Mouse (Mus musculus): ENCODE measurements around the gene Nav2. TPM values are rescaled to one million over a fixed set of nuclear protein-coding genes. Genes with fewer than 3 reads are reported as not detected.

Nav2 gene
- total and polyA plus RNA-seq, 3 experiments = 2.0 to 2.7 TPM; not detected in 1

DNA sequence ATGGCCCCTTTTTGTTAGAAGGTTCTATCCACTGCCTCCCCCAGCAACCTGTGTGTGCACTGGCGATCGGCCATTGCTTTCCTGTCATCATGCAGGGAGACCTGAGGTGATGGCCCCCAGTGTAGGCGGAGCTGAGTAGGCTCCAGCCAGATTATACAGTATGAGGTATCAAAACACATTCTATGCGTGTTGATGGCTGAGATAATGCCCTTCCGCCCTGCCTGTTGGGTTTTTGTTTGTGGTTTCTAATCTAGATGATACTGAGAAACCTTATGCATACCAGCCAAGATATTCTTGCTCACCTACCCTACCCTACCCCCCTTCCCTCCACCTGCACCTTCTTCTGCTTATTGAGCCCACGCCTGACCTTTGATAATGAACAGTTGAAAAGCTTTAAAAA, 291.8 kb downstream of the Nav2 start:
- no peak overlapping the region for H3K9ac ChIP-seq (ENCODE audit: control insufficient read depth, low read depth, low read length, poor library complexity, severe bottlenecking)
- no peak overlapping the region for H3K4me3 ChIP-seq (ENCODE audit: control insufficient read depth in 1 of 2, insufficient read depth in 1 of 2, low read depth in 2 of 2, low read length in 2 of 2)
- peak; percentile 4 for DNase-seq (ENCODE audit: low read depth, low spot score)
- H3K9me3 ChIP-seq (replicated peaks; ENCODE audit: insufficient read depth, low read length) = no peaks in the 10 kb centered on the region
- H3K4me1 ChIP-seq (ENCODE audit: control insufficient read depth in 1 of 2, insufficient read depth in 2 of 2, low read length in 2 of 2) = no peaks in the 10 kb centered on the region
- H3K79me2 ChIP-seq (ENCODE audit: control insufficient read depth, insufficient read depth, low read length, poor library complexity) = no peaks in the 10 kb centered on the region
- H3K27me3 ChIP-seq (ENCODE audit: control insufficient read depth in 1 of 2, insufficient read depth in 2 of 2, low read length in 2 of 2) = peaks cover 0 to 1% of the 10 kb centered on the region in 2 experiments; a peak in 1 of 4 replicates
- no peak overlapping the region for H3K27ac ChIP-seq (ENCODE audit: control insufficient read depth, low read depth, low read length)
- H3K36me3 ChIP-seq (ENCODE audit: control insufficient read depth in 1 of 2, insufficient read depth in 2 of 2, low read length in 2 of 2) = no peaks in the 10 kb centered on the region
- no peak for TF ChIP-seq ZNF384 (IDR thresholded peaks at IDR 0.05; ENCODE audit: low read depth, low read length)
- TF ChIP-seq POLR2AphosphoS5 (IDR thresholded peaks at IDR 0.05; ENCODE audit: borderline replicate concordance, low read depth, low read length) = no peak
- TF ChIP-seq ELF1 (IDR thresholded peaks at IDR 0.05; ENCODE audit: low read depth, low read length) = no peak
- TF ChIP-seq USF1 (IDR thresholded peaks at IDR 0.05; ENCODE audit: low read depth, low read length) = no peak
- no peak for TF ChIP-seq TBP (IDR thresholded peaks at IDR 0.05; ENCODE audit: low read depth, low read length)
- TF ChIP-seq JUND (IDR thresholded peaks at IDR 0.05; ENCODE audit: low read depth, low read length) = no peak
- TF ChIP-seq POLR2AphosphoS2 (IDR thresholded peaks at IDR 0.05; ENCODE audit: low read length) = no peak
- no peak for TF ChIP-seq MAZ (IDR thresholded peaks at IDR 0.05; ENCODE audit: low read depth, low read length)
- TF ChIP-seq SIN3A (IDR thresholded peaks at IDR 0.05; ENCODE audit: low read length) = no peak
- TF ChIP-seq CHD1 (IDR thresholded peaks at IDR 0.05; ENCODE audit: low read depth, low read length) = no peak
- no peak for TF ChIP-seq ZKSCAN1 (IDR thresholded peaks at IDR 0.05; ENCODE audit: low read depth, low read length)
- TF ChIP-seq CTCF (IDR thresholded peaks at IDR 0.05 in 2 of 3, conservative IDR thresholded peaks at IDR 0.05 in 1 of 3; ENCODE audit: control insufficient read depth in 1 of 3, insufficient read depth in 1 of 3, low read depth in 2 of 3, low read length in 3 of 3, poor library complexity in 1 of 3, severe bottlenecking in 1 of 3) = no peak
- no peak for TF ChIP-seq ZMIZ1 (IDR thresholded peaks at IDR 0.05; ENCODE audit: low read depth, low read length)
- no peak for TF ChIP-seq HCFC1 (IDR thresholded peaks at IDR 0.05; ENCODE audit: low read depth, low read length)
- TF ChIP-seq TAL1 (IDR thresholded peaks at IDR 0.05; ENCODE audit: low read length) = no peak
- no peak for TF ChIP-seq MAFK (IDR thresholded peaks at IDR 0.05; ENCODE audit: borderline replicate concordance, low read depth, low read length)
- no peak for TF ChIP-seq KAT2A (conservative IDR thresholded peaks at IDR 0.05; ENCODE audit: low read depth, low read length)
- no peak for TF ChIP-seq POLR2A (IDR thresholded peaks at IDR 0.05; ENCODE audit: control insufficient read depth in 1 of 2, insufficient read depth in 1 of 2, low read depth in 1 of 2, low read length in 2 of 2, poor library complexity in 1 of 2)

- no peaks in the 10 kb centered on the region for H3K79me2 ChIP-seq (ENCODE audit: control insufficient read depth, insufficient read depth, low read length, poor library complexity)
- H3K4me1 ChIP-seq (ENCODE audit: control insufficient read depth in 1 of 2, insufficient read depth in 2 of 2, low read length in 2 of 2) = no peaks in the 10 kb centered on the region
- H3K4me3 ChIP-seq (ENCODE audit: control insufficient read depth in 1 of 2, insufficient read depth in 1 of 2, low read depth in 2 of 2, low read length in 2 of 2) = no peak overlapping the region
- no peaks in the 10 kb centered on the region for H3K9me3 ChIP-seq (replicated peaks; ENCODE audit: insufficient read depth, low read length)
- no peak for DNase-seq (ENCODE audit: low read depth, low spot score)
- H3K27ac ChIP-seq (ENCODE audit: control insufficient read depth, low read depth, low read length) = no peak overlapping the region
- H3K27me3 ChIP-seq (ENCODE audit: control insufficient read depth in 1 of 2, insufficient read depth in 2 of 2, low read length in 2 of 2) = peaks cover 0 to 1% of the 10 kb centered on the region in 2 experiments; a peak in 1 of 4 replicates
- H3K36me3 ChIP-seq (ENCODE audit: control insufficient read depth in 1 of 2, insufficient read depth in 2 of 2, low read length in 2 of 2) = no peaks in the 10 kb centered on the region
- H3K9ac ChIP-seq (ENCODE audit: control insufficient read depth, low read depth, low read length, poor library complexity, severe bottlenecking) = no peak overlapping the region
- no peak for TF ChIP-seq MAFK (IDR thresholded peaks at IDR 0.05; ENCODE audit: borderline replicate concordance, low read depth, low read length)
- TF ChIP-seq HCFC1 (IDR thresholded peaks at IDR 0.05; ENCODE audit: low read depth, low read length) = no peak
- TF ChIP-seq CHD1 (IDR thresholded peaks at IDR 0.05; ENCODE audit: low read depth, low read length) = no peak
- no peak for TF ChIP-seq ZKSCAN1 (IDR thresholded peaks at IDR 0.05; ENCODE audit: low read depth, low read length)
- TF ChIP-seq TBP (IDR thresholded peaks at IDR 0.05; ENCODE audit: low read depth, low read length) = no peak
- no peak for TF ChIP-seq MAZ (IDR thresholded peaks at IDR 0.05; ENCODE audit: low read depth, low read length)
These were observed 294.5 kb downstream of the Nav2 start for GRCm38 (mm10) chr7:49202971-49203370.

All from MEL (cell line).